Mouse (Mus musculus) kidney, embryonic 15.5 days (tissue): ENCODE data around the gene Mxra7. TPM values are rescaled to one million over a fixed set of nuclear protein-coding genes. Genes with fewer than 3 reads are reported as not detected.
"Not testable (repeated sequence)": the region's sequence is repeated elsewhere in the genome, so short reads cannot be mapped to it uniquely, and the experiment has no call there.

ENCODE experiments used
- ATAC-seq: fragments of 200-750 bp; cut with Nextera tagmentation; replicated peaks from 2 replicates; pipeline ENCODE4 v1.8.0; 2017; ENCODE audit warnings: moderate TSS enrichment; ENCODE audit not compliant: low FRiP score
- H3K27ac ChIP-seq: fragments of 300-500 bp; sonication (generic); 2 replicates; pipeline ENCODE4 v1.5.1; 2015; ENCODE audit warnings: mild to moderate bottlenecking, inconsistent platforms
- H3K27me3 ChIP-seq: fragments of 300-500 bp; sonication (generic); 2 replicates; pipeline ENCODE4 v1.6.1; 2015; ENCODE audit warnings: inconsistent platforms
- H3K36me3 ChIP-seq: fragments of 300-500 bp; sonication (generic); 2 replicates; pipeline ENCODE4 v1.6.1; 2015; ENCODE audit warnings: inconsistent platforms
- H3K4me1 ChIP-seq: fragments of 300-500 bp; sonication (generic); 2 replicates; pipeline ENCODE4 v1.6.1; 2015; ENCODE audit warnings: inconsistent platforms
- H3K4me2 ChIP-seq: fragments of 300-500 bp; sonication (generic); 2 replicates; pipeline ENCODE4 v1.6.1; 2015; ENCODE audit warnings: moderate library complexity, mild to moderate bottlenecking, inconsistent platforms
- H3K4me3 ChIP-seq: fragments of 300-500 bp; sonication (generic); replicated peaks from 2 replicates; pipeline ENCODE4 v1.5.1; 2015; ENCODE audit warnings: mild to moderate bottlenecking, inconsistent platforms
- H3K9ac ChIP-seq: fragments of 300-500 bp; sonication (generic); 2 replicates; pipeline ENCODE4 v1.6.1; 2015; ENCODE audit warnings: mild to moderate bottlenecking, inconsistent platforms
- H3K9me3 ChIP-seq: fragments of 300-500 bp; sonication (generic); replicated peaks from 2 replicates; pipeline ENCODE4 v1.6.1; 2016; ENCODE audit warnings: inconsistent platforms
- WGBS: fragments of 180-500 bp; shearing (Covaris S2); methylation state at CpG from one replicate; pipeline ENCODE4 v1.1.7; 2015; ENCODE audit warnings: mixed read lengths; 5-methylcytosine and 5-hydroxymethylcytosine counted together
- polyA plus RNA-seq: library from polyadenylated mRNA; unstranded; fragments of >200 nt; fragmentation: Nextera tagmentation; extraction: Ambion mirVana; gene quantifications from 2 replicates; pipeline ENCODE4 v1.2.1, GENCODE M21; 2015

Mxra7 gene
- polyA plus RNA-seq, 1 experiment from 2014 or later, result 20.8 TPM

DNA sequence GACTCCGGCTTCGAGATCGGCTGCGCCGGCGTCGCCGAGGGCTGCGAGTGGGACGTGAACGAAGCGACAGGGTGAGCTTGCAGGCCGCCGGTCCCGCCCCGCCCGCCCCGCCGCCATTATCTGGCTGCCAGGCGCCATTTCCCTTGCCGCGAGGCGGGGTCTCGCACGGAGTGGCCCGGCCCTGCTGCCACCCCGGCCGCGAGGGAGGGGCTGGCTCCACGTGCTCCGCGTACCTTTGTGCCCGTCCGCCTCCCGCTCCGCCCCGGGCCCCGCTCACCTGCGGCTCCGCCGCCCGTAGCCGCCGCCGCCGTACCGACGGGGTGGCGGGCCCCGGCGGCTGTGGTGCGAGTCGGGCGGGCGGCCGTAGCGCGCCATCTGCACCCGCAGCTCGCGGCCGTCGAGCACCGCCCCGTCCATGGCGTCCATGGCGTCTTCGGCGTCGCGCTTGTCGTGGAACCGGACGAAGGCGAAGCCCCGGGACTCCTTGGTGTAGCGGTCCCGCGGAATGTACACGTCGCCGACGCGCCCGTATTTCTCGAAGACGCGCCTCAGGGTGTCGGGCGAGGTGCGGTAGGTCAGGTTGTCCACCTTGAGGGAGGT lies 24.5 kb upstream of the Mxra7 start, which contains the start of gene Mfsd11:
Mfsd11 (plus strand) TSS at position 150 of the 600 bp plus-strand sequence.
- Histone ChIP-seq H3K27ac (peak within 1 kb of the TSS; percentile 100), H3K9me3 (no peaks in the 10 kb centered on the region), H3K36me3 (peaks cover 58% of the 10 kb centered on the region), H3K9ac (peak within 1 kb of the TSS; percentile 99), H3K4me1 (peaks cover 33% of the 10 kb centered on the region), H3K27me3 (no peaks in the 10 kb centered on the region), H3K4me3 (peak within 1 kb of the TSS; percentile 81), H3K4me2 (peak within 1 kb of the TSS; percentile 81)
- WGBS, result under 1% methylated on average over 81 of the region's 91 CpGs
- peak; percentile 68 for ATAC-seq

- peaks cover 58% of the 10 kb centered on the region for H3K36me3 ChIP-seq
- peak overlapping the region; percentile 99 for H3K9ac ChIP-seq
- 2% methylated on average over 29 of the region's 29 CpGs for WGBS
- peak overlapping the region; percentile 81 for H3K4me3 ChIP-seq
- peak overlapping the region; percentile 81 for H3K4me2 ChIP-seq
- no peak for ATAC-seq
- no peaks in the 10 kb centered on the region for H3K9me3 ChIP-seq
- H3K4me1 ChIP-seq, result peaks cover 33% of the 10 kb centered on the region
- no peaks in the 10 kb centered on the region for H3K27me3 ChIP-seq
- H3K27ac ChIP-seq, result peak overlapping the region; percentile 100
Observed at GRCm38 (mm10) chr11:116851576-116852290, 23.9 kb upstream of the Mxra7 start.

DNA sequence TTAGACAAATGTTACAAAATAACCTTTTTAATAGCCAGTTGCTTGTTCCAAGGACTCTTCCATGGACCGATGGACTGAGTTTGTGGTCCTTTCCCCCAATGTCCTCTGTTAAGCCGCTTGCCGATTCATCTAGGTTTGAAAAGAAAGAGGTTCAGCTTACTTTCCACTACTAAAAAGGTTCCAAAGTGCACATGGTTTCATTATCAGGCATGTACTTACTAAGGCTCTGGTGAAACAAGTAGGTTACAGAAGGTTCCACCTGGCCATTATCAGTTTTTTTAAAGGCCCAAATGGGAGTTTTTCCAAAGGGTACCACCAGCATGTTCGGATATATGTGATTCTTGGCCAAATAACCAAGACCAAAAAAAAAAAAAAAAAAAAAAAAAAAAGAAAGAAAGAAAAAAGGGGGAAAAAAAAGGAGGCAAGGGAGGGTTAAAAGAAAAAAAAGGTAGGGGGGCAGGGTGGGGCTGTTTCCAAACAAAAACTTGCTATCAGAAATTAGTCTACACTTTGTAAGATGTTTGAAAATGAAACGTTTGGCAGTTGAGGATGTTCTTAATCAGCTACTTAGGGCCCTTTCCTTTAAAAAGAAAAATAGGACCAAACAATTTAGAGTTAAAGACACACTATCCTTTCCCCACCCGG lies 23.1 kb upstream of the Mxra7 start:
- Histone ChIP-seq H3K36me3 (peaks cover 56% of the 10 kb centered on the region), H3K9me3 (no peaks in the 10 kb centered on the region), H3K4me2 (peak overlapping the region; percentile 81), H3K4me1 (peaks cover 33% of the 10 kb centered on the region), H3K4me3 (peak overlapping the region; percentile 81), H3K27ac (peak overlapping the region; percentile 100; the same call in 1 of the 2 replicates), H3K27me3 (no peaks in the 10 kb centered on the region), H3K9ac (peak overlapping the region; percentile 99)
- 29% methylated on average over 6 of the region's 6 CpGs for WGBS
- ATAC-seq, result no peak

DNA sequence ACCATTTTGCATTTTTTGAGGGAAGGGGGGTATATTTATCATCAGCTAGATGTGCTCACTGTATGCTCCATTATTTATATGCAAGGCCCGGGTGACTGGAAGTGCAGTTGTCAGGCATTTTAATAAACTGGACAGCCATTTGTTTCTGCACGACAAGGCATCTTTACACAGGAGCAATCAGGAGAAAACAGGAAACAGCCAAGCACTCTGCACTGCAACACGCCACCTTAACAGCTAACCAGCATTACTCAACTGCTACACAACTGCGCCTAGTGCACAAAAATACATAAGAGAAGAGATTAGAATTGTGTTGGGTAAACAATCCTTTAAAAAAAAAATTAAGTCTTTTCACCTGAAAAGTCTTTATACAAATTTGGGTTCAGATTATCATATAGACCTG lies 22.2 kb upstream of the Mxra7 start:
- Histone ChIP-seq H3K36me3 (peaks cover 54% of the 10 kb centered on the region), H3K4me2 (peak overlapping the region; percentile 81), H3K4me1 (peaks cover 30% of the 10 kb centered on the region), H3K9ac (peak overlapping the region; percentile 99), H3K9me3 (no peaks in the 10 kb centered on the region), H3K4me3 (peak overlapping the region; percentile 81), H3K27me3 (no peaks in the 10 kb centered on the region), H3K27ac (no peak overlapping the region)
- WGBS, result 42% methylated on average over 4 of the region's 4 CpGs
- ATAC-seq, result no peak

DNA sequence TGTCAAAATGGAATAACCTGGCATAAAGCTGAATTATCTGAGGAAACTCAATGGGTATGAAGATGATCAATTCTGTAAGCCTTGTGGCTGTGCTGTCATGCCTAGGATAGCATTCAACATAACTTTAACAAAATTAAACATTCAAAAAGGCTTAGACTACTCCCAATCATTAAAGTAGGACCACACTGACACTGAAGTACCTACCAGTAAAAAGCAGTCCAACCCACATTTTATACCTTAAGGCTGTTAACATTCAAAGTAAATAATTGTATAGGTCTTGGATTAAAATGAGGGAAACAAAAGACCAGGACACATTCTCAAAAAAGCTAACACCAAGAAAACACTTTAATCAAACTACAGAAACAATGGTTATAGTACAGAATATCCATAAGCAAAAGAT lies 21.7 kb upstream of the Mxra7 start:
- no peak overlapping the region for H3K4me3 ChIP-seq
- no peak for ATAC-seq
- peaks cover 54% of the 10 kb centered on the region for H3K36me3 ChIP-seq

GRCm38 (mm10) chr11:116848877-116849178 lies 21.0 kb upstream of the Mxra7 start:
- H3K4me2 ChIP-seq, H3K27me3 ChIP-seq, ATAC-seq, H3K9ac ChIP-seq, H3K27ac ChIP-seq, H3K4me3 ChIP-seq, H3K9me3 ChIP-seq: not testable (repeated sequence)
- Histone ChIP-seq H3K4me1 (peaks cover 29% of the 10 kb centered on the region), H3K36me3 (peaks cover 54% of the 10 kb centered on the region)
- WGBS, result 82% methylated on average over 2 of the region's 2 CpGs

More for the DNA sequence above, 21.7 kb upstream of the Mxra7 start:
- Histone ChIP-seq H3K4me1 (peaks cover 29% of the 10 kb centered on the region), H3K9ac (no peak overlapping the region), H3K27me3 (no peaks in the 10 kb centered on the region), H3K4me2 (no peak overlapping the region), H3K27ac (no peak overlapping the region), H3K9me3 (no peaks in the 10 kb centered on the region)

GRCm38 (mm10) chr11:116848086-116848876 lies 20.4 kb upstream of the Mxra7 start:
- Histone ChIP-seq H3K9ac (no peak overlapping the region), H3K4me2 (no peak overlapping the region), H3K36me3 (peaks cover 54% of the 10 kb centered on the region), H3K27ac (peak overlapping the region; percentile 43; the same call in 1 of the 2 replicates), H3K4me1 (peaks cover 29% of the 10 kb centered on the region), H3K9me3 (no peaks in the 10 kb centered on the region), H3K4me3 (no peak overlapping the region), H3K27me3 (no peaks in the 10 kb centered on the region)
- WGBS, result 74% methylated on average over 5 of the region's 5 CpGs
- ATAC-seq, result no peak

- peak overlapping the region; percentile 43; the same call in 1 of the 2 replicates for H3K27ac ChIP-seq
- WGBS, result 93% methylated on average over 3 of the region's 3 CpGs
Observed at GRCm38 (mm10) chr11:116847187-116848085, 19.6 kb upstream of the Mxra7 start.

GRCm38 (mm10) chr11:116846593-116847181 lies 18.8 kb upstream of the Mxra7 start:
- no peaks in the 10 kb centered on the region for H3K9me3 ChIP-seq
- ATAC-seq, result no peak
- 76% methylated on average over 4 of the region's 4 CpGs for WGBS
- H3K4me1 ChIP-seq, result peaks cover 31% of the 10 kb centered on the region
- H3K9ac ChIP-seq, result no peak overlapping the region
- no peak overlapping the region for H3K27ac ChIP-seq
- H3K27me3 ChIP-seq, result no peaks in the 10 kb centered on the region
- peaks cover 51% of the 10 kb centered on the region for H3K36me3 ChIP-seq
- no peak overlapping the region for H3K4me3 ChIP-seq
- H3K4me2 ChIP-seq, result no peak overlapping the region

More at GRCm38 (mm10) chr11:116847187-116848085, 19.6 kb upstream of the Mxra7 start:
- H3K9ac ChIP-seq, result no peak overlapping the region
- no peak for ATAC-seq
- no peak overlapping the region for H3K4me2 ChIP-seq
- peaks cover 54% of the 10 kb centered on the region for H3K36me3 ChIP-seq
- no peak overlapping the region for H3K4me3 ChIP-seq
- peaks cover 29% of the 10 kb centered on the region for H3K4me1 ChIP-seq
- no peaks in the 10 kb centered on the region for H3K27me3 ChIP-seq
- no peaks in the 10 kb centered on the region for H3K9me3 ChIP-seq

DNA sequence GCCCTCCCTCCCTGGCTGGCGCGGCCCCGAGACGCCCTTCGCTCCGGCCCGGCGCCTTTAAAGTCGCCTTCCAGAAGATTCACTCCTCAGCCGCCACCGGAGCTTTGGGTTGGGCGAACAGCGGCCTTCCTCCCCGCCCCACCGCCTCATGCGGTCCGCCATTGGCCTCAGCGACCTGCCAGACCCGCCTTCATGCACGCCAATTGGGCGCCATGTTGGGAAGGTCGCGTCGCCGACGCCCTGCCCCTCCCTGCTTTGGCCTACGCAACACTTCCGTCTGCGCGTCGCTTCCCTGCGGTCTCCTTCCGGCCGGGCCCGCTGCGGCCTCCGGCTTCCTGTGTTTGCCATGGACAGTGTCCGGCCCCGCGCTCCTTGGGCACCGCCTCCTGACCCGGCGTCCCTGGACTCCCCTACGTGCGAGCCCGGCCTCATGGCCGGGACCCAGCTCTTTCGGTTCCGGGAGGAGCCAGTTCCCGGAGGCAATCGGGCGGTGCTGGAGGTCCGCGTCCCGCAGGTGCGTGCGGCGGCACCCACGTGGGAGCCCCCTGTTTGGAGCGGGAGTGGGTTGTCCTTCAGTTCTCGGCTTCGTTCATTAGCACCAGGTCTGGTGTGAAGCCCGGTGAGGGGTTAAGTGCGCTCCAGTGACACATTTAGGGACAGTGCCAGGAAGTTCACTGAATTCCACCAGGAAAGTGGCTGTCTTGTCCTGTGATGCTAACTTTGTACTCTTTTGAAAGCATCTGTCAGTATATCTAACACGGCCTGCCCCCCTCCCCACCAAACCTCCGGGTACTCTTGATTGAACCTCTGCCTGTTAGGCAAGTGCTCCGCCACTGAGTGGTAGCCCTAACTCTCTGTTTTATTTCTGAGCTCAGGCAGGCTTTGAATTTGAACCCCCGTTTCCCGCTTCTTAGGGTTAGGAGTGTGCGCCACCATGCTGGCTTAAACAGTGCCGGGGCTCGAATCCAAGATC lies 15.7 kb upstream of the Mxra7 start, which contains the start of the genes Mettl23 and Jmjd6:
Mettl23 (plus strand) TSS at position 18 of the 973 bp plus-strand sequence.
Jmjd6 (minus strand) TSS at position 189 of the 973 bp plus-strand sequence.
- peak; percentile 96 for ATAC-seq
- no peaks in the 10 kb centered on the region for H3K27me3 ChIP-seq
- peak within 1 kb of the TSS; percentile 100 for H3K27ac ChIP-seq
- H3K4me2 ChIP-seq, result peak within 1 kb of the TSS; percentile 65
- H3K36me3 ChIP-seq, result peaks cover 53% of the 10 kb centered on the region
- H3K4me3 ChIP-seq, result peak within 1 kb of the TSS; percentile 91
- H3K9ac ChIP-seq, result peak within 1 kb of the TSS; percentile 94
- no peaks in the 10 kb centered on the region for H3K9me3 ChIP-seq
- under 1% methylated on average over 72 of the region's 72 CpGs for WGBS
- H3K4me1 ChIP-seq, result peaks cover 45% of the 10 kb centered on the region
